Mouse (Mus musculus) megakaryocyte, embryonic 14.5 days (primary cell): ENCODE data around the gene Ubap2.

ENCODE experiments used
- FLI1 ChIP-seq: IDR thresholded peaks from 2 replicates; pipeline ENCODE4 v1.6.1; 2012; ENCODE audit warnings: low read length, inconsistent platforms, mixed read lengths
- GATA1 ChIP-seq: IDR thresholded peaks from 3 replicates; pipeline ENCODE4 v1.6.1; 2012; ENCODE audit warnings: mixed read lengths, low read length, inconsistent platforms, borderline replicate concordance

DNA sequence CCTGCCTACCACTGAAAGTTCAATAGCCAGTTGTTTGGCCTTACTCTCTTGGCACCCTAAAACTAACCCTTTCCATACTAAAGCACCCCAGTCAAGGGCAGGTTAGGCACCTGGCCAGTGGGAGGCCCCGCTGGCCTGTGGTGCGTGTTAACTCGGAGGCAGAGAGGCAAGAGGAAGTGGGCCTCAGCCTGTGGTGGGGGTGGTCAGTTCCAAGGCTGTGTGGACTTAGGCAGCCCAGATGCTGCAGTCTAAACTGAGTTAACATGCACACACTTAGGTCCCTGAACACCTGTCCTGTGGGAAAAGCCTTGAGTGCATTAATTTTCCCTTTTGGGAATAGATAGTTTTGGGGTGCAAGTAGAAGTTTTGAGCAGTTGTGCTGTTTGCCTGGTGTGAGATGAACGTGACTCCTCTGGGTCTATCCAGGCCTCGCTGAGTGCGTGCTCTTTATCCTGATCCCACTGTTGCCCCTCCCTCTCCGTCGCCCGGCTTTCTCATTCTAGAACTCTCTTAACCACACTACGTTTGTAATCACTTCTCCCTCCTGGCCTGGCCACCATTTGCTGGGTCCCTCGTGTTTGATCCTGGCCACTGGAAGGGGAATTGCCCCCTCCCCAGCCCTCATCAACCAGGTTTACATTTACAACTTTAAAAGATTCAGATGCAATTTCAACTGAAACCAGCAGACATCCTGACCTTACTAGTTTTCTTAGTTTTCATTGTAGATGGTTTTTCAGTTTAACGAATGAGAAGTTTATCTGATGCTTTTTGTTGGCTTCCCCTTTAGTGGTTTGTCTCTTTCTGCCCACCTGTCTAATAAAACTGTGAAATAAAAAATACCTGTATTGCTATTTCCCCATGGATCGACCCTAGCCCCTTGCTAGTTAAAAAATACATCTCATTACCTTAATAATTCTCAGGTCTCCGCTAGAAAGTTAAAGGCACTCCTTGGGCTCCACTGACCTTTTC, 82.1 kb downstream of the Ubap2 start:
- TF ChIP-seq FLI1 (no peak), GATA1 (no peak)
